Mouse (Mus musculus) limb, embryonic 11.5 days (tissue): ENCODE results near the gene Aaed1. TPM values are rescaled to one million over a fixed set of nuclear protein-coding genes. Genes with fewer than 3 reads are reported as not detected.

Experiments used
- ATAC-seq: fragments of 200-750 bp; cut with Nextera tagmentation; 2 replicates; pipeline ENCODE4 v1.8.0; 2017; ENCODE audit warnings: low read depth; ENCODE audit not compliant: insufficient number of reproducible peaks, low FRiP score, low TSS enrichment
- DNase-seq: peaks from one replicate; pipeline ENCODE4 v3.0.0-alpha.2; 2015; ENCODE audit warnings: low spot score
- H3K27ac ChIP-seq: fragments of 300-500 bp; sonication (generic); replicated peaks from 2 replicates; pipeline ENCODE4 v1.5.1; 2014; ENCODE audit warnings: low read depth, mild to moderate bottlenecking, low read length
- H3K27me3 ChIP-seq: fragments of 300-500 bp; sonication (generic); 2 replicates; pipeline ENCODE4 v1.6.1; 2014; ENCODE audit warnings: mild to moderate bottlenecking, low read length, mixed read lengths; ENCODE audit not compliant: control insufficient read depth, insufficient read depth
- H3K36me3 ChIP-seq: fragments of 300-500 bp; sonication (generic); 2 replicates; pipeline ENCODE4 v1.6.1; 2014; ENCODE audit warnings: mild to moderate bottlenecking, low read length, moderate library complexity, mixed read lengths; ENCODE audit not compliant: control insufficient read depth, insufficient read depth
- H3K4me1 ChIP-seq: fragments of 300-500 bp; sonication (generic); 2 replicates; pipeline ENCODE4 v1.6.1; 2014; ENCODE audit warnings: low read length, mixed read lengths; ENCODE audit not compliant: control insufficient read depth, insufficient read depth
- H3K4me2 ChIP-seq: fragments of 300-500 bp; sonication (generic); 2 replicates; pipeline ENCODE4 v1.6.1; 2014; ENCODE audit warnings: low read depth, mild to moderate bottlenecking, moderate library complexity; ENCODE audit not compliant: severe bottlenecking
- H3K4me3 ChIP-seq: fragments of 300-500 bp; sonication (generic); 2 replicates; pipeline ENCODE4 v1.5.1; 2014; ENCODE audit warnings: low read depth, low read length
- H3K9ac ChIP-seq: fragments of 300-500 bp; sonication (generic); 2 replicates; pipeline ENCODE4 v1.6.1; 2014; ENCODE audit warnings: mild to moderate bottlenecking, low read length
- H3K9me3 ChIP-seq: fragments of 300-500 bp; sonication (generic); 2 replicates; pipeline ENCODE4 v1.6.1; 2016; ENCODE audit warnings: low read length; ENCODE audit not compliant: control insufficient read depth
- WGBS: fragments of 180-500 bp; shearing (Covaris S2); extraction: QIAGEN DNeasy Blood & Tissue Kit; methylation state at CpG from one replicate; pipeline ENCODE4 v1.1.7; 2014; 5-methylcytosine and 5-hydroxymethylcytosine counted together
- polyA plus RNA-seq: library from polyadenylated mRNA; unstranded; fragments of >200 nt; fragmentation: Nextera tagmentation; extraction: Ambion mirVana; gene quantifications from 2 replicates; pipeline ENCODE4 v1.2.1, GENCODE M21; 2014

Gene Aaed1
- polyA plus RNA-seq, 1 experiment from 2014 or later = 33.1 TPM

- DNase-seq = no peak
- Histone ChIP-seq H3K36me3 (no peaks in the 10 kb centered on the region; the same call in 1 of the 2 replicates), H3K9ac (no peak overlapping the region), H3K4me1 (no peaks in the 10 kb centered on the region), H3K27me3 (no peaks in the 10 kb centered on the region), H3K27ac (no peak overlapping the region), H3K4me3 (no peak overlapping the region), H3K4me2 (no peak overlapping the region), H3K9me3 (no peaks in the 10 kb centered on the region)
- WGBS = 86% methylated on average over 1 of the region's 1 CpGs
- ATAC-seq = no peak
These were observed 13.4 kb downstream of the Aaed1 start for GRCm38 (mm10) chr13:64299069-64299468.

DNA sequence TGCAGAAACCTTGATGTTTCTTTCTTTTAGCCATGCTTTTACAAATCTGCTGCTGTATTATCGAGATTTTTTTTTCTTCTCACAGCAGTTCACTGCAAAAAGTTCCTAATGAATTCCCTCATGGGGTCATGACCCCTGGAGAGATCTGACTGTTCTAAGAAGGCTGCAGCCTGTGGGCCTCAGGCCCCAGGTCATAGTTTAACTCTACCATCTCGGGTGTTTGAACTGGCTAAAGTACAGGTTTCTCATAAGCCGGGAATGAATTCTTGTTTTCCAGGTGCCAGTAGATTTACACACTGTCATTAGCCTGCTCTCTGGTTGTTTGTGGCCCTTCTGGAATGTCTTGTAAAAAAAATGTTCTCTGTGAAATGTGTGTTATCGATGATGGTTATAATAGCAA lies 25.7 kb downstream of the Aaed1 start:
- Histone ChIP-seq H3K4me1 (no peaks in the 10 kb centered on the region), H3K4me3 (no peak overlapping the region), H3K9ac (no peak overlapping the region), H3K36me3 (no peaks in the 10 kb centered on the region), H3K4me2 (no peak overlapping the region), H3K9me3 (peaks cover 4% of the 10 kb centered on the region; the same call in 1 of the 2 replicates), H3K27ac (no peak overlapping the region), H3K27me3 (no peaks in the 10 kb centered on the region)
- DNase-seq (no peak), ATAC-seq (no peak)
- 24% methylated on average over 4 of the region's 4 CpGs for whole genome bisulfite sequencing

DNA sequence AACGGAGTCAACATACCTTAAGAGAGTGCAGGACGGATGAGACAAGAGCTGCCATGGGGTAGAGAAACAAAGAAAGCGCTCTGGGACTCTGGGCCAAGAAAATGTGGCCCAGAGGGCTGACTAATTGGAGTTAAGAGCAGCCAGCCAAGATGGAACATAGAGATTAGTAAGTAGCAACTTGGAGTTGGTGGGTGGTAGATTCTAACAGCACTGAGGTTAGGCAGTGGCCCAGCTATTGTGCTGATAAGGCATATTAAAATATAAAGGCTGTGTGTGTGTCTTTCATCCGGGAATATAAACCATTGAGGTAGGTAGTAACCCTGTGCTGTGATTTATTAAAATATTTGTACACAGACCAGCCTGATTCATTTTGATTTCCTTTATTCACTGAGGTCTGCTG lies 26.2 kb downstream of the Aaed1 start:
- WGBS = 75% methylated on average over 4 of the region's 4 CpGs
- DNase-seq (no peak), ATAC-seq (no peak)
- no peak overlapping the region for H3K4me3 ChIP-seq
- H3K36me3 ChIP-seq = no peaks in the 10 kb centered on the region
- H3K4me1 ChIP-seq = no peaks in the 10 kb centered on the region
- H3K27me3 ChIP-seq = no peaks in the 10 kb centered on the region
- H3K4me2 ChIP-seq = no peak overlapping the region
- H3K9ac ChIP-seq = no peak overlapping the region
- H3K27ac ChIP-seq = no peak overlapping the region
- peaks cover 4% of the 10 kb centered on the region; the same call in 1 of the 2 replicates for H3K9me3 ChIP-seq

DNA sequence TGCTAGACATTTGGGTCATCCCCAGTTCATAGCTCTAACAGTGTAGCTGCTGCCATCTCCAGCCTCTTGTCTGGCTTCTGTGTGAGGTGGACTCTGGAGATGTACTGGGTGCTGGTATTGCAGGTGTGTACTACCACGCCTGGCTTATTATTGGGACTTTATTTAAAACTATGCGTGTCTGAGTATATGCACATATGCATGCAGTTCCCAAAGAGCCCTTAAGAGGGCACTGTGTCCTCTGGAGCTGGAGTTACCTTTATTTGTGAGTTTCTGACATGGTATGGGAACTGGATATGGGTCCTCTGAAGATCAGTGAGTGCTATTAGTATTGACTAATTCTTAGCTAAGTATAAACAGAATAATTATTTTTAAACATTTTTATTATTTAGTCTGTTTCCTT lies 27.8 kb downstream of the Aaed1 start:
- no peak for DNase-seq
- Histone ChIP-seq H3K4me1 (no peaks in the 10 kb centered on the region), H3K4me3 (no peak overlapping the region), H3K9ac (no peak overlapping the region), H3K4me2 (no peak overlapping the region), H3K36me3 (no peaks in the 10 kb centered on the region), H3K27me3 (no peaks in the 10 kb centered on the region), H3K27ac (no peak overlapping the region), H3K9me3 (peaks cover 4% of the 10 kb centered on the region; the same call in 1 of the 2 replicates)
- 96% methylated on average over 2 of the region's 2 CpGs for WGBS
- ATAC-seq = no peak

DNA sequence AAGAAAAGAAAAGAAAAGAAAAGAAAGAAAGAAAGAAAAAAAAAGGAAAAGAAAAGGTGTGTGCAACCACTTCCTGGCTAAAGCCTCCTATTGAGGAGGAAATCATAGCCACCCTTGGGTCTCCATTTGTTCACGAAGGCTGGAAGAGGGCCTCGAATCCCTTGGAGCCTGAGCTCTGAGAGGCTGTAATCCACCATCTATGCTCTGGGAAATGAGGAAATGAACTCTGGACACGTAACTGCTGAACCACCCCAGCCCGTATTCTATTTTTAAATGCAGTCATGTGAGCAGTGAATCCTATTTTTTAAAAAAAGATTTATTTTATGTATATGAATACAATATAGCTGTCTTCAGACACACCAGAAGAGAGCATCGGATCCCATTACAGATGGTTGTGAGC lies 31.6 kb downstream of the Aaed1 start:
- no peak for ATAC-seq

GRCm38 (mm10) chr13:64275754-64276127 lies 36.8 kb downstream of the Aaed1 start:
- Histone ChIP-seq H3K9ac (peak overlapping the region; percentile 76; the same call in 1 of the 2 replicates), H3K27me3 (no peaks in the 10 kb centered on the region), H3K4me3 (peak overlapping the region; percentile 78), H3K4me2 (peak overlapping the region; percentile 98), H3K36me3 (no peaks in the 10 kb centered on the region), H3K9me3 (no peaks in the 10 kb centered on the region), H3K27ac (no peak overlapping the region), H3K4me1 (0 out of 2 replicates have a peak, but pooled peaks cover 2% of the 10 kb centered on the region)
- ATAC-seq = no peak
- DNase-seq = no peak
- 16% methylated on average over 9 of the region's 9 CpGs for WGBS

More for the DNA sequence above, 31.6 kb downstream of the Aaed1 start:
- WGBS = 80% methylated on average over 5 of the region's 5 CpGs
- Histone ChIP-seq H3K4me3 (no peak overlapping the region), H3K27ac (no peak overlapping the region), H3K9me3 (peaks cover 4% of the 10 kb centered on the region; the same call in 1 of the 2 replicates), H3K27me3 (no peaks in the 10 kb centered on the region), H3K4me2 (no peak overlapping the region), H3K4me1 (no peaks in the 10 kb centered on the region), H3K9ac (no peak overlapping the region), H3K36me3 (no peaks in the 10 kb centered on the region)
- DNase-seq = no peak

DNA sequence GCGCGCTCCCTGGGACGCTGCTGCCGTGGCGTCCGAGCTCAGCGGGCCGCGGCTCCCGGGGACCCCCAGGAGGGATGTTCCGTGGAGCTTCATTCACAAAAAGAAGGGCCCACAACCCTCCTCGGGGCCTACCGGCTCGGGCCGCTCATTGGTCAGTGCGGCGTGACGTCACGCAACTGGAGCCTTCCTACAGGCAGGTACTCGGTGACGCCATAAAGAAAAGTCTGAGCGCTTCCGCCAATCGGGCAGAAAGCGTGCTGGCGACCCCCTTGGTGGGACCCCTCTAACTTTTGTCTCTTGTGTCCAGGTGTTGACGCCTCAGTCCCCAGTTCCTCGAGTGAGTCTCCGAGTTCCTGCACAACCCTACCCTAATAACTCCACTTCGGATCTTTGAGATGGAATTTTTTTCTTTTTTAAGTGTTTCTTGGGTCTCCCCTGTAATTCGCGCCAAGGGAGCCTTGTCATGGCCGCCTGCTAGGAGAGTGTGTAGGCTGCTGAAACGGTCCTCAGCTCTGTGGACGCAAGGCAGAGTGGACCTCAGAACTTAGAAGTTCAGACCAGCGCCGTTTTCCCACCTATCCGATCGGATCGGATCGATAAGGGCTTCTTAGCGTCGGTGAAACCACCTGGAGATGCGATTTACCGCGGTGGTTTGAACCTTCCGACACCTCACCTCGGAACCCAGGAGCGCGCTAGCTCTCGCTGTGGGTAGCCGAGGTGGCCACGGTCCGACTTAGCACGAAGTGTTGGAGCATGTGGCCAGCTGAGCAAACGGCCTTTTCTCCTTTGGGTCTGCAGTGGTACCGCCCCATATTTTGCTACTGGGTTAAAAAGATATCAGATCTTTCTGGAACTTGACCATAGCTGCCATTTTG lies 37.4 kb downstream of the Aaed1 start, which contains the start of gene Cdc14b:
Cdc14b (minus strand) TSS at position 412 of the 875 bp plus-strand sequence.
- Histone ChIP-seq H3K4me1 (0 out of 2 replicates have a peak, but pooled peaks cover 2% of the 10 kb centered on the region), H3K9ac (peak within 1 kb of the TSS; percentile 76), H3K4me2 (peak within 1 kb of the TSS; percentile 98), H3K36me3 (no peaks in the 10 kb centered on the region), H3K4me3 (peak within 1 kb of the TSS; percentile 78), H3K27ac (no peak within 1 kb of the TSS), H3K9me3 (no peaks in the 10 kb centered on the region), H3K27me3 (no peaks in the 10 kb centered on the region)
- DNase-seq (peak; percentile 97), ATAC-seq (peak; percentile 96)
- WGBS = under 1% methylated on average over 57 of the region's 57 CpGs

GRCm38 (mm10) chr13:64273891-64274844 lies 38.3 kb downstream of the Aaed1 start:
- Histone ChIP-seq H3K36me3 (no peaks in the 10 kb centered on the region), H3K4me3 (peak overlapping the region; percentile 78), H3K27ac (no peak overlapping the region), H3K9ac (peak overlapping the region; percentile 73), H3K4me1 (0 out of 2 replicates have a peak, but pooled peaks cover 2% of the 10 kb centered on the region), H3K27me3 (no peaks in the 10 kb centered on the region), H3K9me3 (no peaks in the 10 kb centered on the region), H3K4me2 (peak overlapping the region; percentile 98)
- ATAC-seq (peak; percentile 76; the same call in 1 of the 2 replicates), DNase-seq (peak; percentile 69)
- WGBS = under 1% methylated on average over 73 of the region's 95 CpGs
